Mouse (Mus musculus) natural killer cell, adult 2 months (primary cell): ENCODE measurements around the gene Clec2l.
"Not testable (repeated sequence)": the region's sequence is repeated elsewhere in the genome, so short reads cannot be mapped to it uniquely, and the experiment has no call there.

Experiments
- DNase-seq, 2 experiments: peaks; one replicate each; pipeline ENCODE4 v3.0.0; 2022; ENCODE audit warnings: low spot score in 2 of 2

Gene Clec2l

DNA sequence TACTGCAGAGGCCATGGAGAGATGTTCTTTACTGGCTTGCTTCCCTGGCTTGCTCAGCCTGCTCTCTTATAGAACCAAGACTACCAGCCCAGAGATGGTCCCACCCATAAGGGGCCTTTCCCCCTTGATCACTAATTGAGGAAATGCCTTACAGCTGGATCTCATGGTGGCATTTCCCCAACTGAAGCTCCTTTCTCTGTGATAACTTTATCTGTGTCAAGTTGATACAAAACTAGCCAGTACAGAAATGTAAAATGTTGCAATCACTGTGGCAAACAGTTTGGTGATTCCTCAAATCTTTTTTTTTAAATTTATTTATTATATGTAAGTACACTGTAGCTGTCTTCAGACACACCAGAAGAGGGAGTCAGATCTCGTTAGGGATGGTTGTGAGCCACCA, 7.6 kb downstream of the Clec2l start:
- DNase-seq, result not testable (repeated sequence)

DNA sequence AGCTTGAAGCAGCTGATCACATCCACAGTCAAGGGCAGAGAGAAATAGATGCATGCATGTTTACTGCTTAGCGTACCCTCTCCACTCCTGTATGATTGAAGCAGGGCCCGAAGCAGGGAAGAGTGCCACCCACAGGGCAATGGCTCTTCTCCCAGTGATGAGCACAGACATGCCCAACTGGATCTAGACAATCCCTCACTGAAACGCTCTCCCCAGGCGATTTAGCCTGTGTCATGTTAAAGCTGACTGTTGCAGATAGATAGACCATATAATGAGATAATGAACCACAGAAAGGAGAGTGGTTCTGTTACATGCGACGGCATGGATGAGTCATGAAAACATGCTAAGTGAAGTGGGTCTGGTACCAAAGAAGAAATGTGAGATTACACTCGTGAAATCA, 8.4 kb downstream of the Clec2l start:
- no peak for DNase-seq

GRCm38 (mm10) chr6:38672011-38672410, 9.1 kb downstream of the Clec2l start:
- no peak for DNase-seq

GRCm38 (mm10) chr6:38676217-38676616, 13.3 kb downstream of the Clec2l start:
- DNase-seq, result no peak

- no peak for DNase-seq
Observed at GRCm38 (mm10) chr6:38676723-38677122, 13.9 kb downstream of the Clec2l start.

DNA sequence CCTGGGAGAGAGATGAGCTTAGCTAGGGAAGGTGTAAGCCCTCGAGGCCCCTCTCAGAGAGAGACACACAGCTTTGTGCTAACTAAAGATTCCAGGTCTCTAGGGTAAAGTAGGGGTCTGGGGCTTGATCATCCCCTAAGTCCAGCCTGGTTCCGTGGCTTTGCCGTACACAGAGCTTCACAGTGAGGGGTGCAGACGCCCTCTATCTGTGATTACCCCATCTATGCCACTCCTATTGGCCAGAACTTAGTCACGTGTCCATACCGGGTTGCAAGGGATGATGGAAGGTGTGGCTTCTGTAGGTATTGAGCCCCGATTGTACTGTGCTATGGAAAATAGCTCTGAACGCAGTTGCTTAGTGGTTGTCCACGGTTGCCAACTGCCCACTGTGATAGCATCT, 14.8 kb downstream of the Clec2l start:
- DNase-seq, result no peak

DNA sequence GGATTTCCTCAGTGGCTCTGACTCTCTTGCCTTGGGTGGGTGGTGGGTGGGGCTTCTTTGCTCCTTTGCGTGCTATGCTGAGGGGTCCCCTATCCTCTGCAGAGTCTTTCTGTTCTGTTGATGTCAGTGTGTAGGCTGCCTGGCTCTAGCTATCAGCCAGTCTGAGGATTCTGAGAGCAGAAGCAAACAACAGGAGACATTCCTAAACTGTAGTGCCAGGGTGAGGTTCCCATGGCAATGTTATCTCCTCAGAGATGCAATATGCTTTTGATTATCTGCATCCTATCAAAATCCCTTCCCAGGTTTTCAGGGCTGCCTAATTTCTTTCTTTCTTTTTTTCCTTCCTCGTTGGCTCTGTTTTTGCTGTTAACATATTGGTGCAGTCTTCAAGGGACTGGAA, 19.7 kb downstream of the Clec2l start:
- DNase-seq, result no peak

GRCm38 (mm10) chr6:38687216-38687615, 24.3 kb downstream of the Clec2l start:
- DNase-seq, result no peak

- no peak for DNase-seq
Observed at GRCm38 (mm10) chr6:38688841-38689240, 26.0 kb downstream of the Clec2l start.

GRCm38 (mm10) chr6:38690615-38691014, 27.7 kb downstream of the Clec2l start:
- DNase-seq, result no peak

DNA sequence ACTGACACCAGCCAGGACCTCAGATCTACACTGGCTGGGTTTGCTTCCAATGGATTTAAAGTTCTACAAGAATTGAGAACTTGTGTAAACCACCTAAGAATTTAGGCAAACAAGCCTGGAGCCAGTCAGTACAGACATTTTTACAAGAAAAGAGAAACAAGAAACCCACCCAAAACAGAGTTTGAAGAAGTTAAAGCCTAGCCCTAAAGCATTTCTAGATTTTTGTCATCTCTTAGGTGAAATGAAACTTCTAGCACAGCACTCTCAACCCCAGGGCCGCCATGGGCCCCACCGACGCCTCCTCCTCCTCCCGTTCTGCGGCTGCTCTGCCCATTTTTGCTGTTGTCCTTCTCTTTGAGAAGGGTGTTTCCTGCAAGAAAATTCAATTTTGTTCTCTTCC, 28.2 kb downstream of the Clec2l start:
- DNase-seq, result no peak

DNA sequence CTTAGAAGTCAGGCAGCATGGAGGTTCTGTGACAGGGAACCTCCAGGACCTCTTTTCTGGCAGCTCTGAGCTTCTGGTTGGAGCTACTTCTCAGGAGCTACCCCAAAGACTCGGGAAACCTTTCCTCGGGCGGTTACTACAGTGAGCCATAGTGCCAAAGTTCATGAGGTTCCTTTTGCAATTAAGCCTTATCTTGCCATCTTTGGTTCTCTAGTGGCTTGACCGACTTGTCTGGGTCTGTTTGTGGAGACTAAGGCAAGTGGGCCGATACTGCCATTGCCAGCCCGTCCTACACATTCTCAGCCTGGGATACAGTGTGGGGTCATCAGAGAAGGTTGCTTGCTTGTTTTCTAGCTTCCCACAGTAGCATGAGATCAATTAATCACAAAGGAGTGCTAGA, 29.7 kb downstream of the Clec2l start:
- DNase-seq, result no peak

- peak; percentile 28 to 56 for DNase-seq
Observed at GRCm38 (mm10) chr6:38695380-38696054, 32.6 kb downstream of the Clec2l start.

DNA sequence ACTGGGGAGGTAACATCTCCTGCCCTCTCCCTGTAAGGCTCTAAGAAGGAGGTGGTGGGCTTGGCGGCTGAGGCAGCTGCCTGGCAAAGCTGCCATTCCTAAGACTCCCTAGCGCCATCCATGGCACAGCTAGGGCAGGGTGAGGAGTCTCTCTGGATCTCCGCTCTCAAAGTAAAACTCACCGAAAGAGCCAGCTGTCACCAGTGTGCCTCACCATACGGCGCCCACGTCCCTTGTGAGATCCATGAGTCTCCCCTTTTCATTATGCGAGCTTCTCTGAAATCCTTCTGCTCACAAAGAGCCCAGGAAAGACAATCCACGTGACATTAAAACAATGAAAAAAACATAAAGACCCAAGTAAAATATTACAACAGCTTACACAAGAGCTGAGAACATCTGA, 33.7 kb downstream of the Clec2l start:
- no peak for DNase-seq

- no peak for DNase-seq
Observed at GRCm38 (mm10) chr6:38698233-38698889, 35.5 kb downstream of the Clec2l start.

GRCm38 (mm10) chr6:38701421-38701820, 38.6 kb downstream of the Clec2l start:
- no peak for DNase-seq

DNA sequence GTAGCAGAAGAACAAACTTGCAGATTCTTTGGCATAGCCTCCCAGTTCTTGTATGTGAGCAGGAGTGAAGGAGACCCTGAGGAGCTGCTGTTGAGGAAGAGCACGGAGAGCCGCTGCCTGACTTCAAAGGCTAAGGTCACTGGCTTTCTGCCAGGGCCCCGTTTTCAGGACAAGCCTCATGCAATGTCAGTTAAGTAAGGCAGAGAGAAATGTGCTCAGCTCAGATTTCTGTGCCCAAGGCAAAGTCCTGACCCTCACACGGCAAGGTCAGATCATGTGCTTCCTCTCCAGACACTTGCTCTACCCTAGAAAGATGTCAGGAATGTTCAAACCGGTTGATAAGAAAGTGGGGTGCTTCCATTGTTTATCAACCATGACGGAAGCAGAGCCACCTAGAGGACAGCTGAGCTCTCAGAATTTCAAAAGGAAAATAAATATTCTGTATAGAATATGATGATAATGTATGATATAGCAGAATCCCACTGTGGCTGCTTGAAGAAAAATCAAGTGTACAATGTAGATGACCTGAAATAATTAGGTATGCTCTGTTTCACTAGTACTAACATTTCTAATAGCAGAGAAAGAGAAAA, 40.0 kb downstream of the Clec2l start:
- DNase-seq, result no peak

DNA sequence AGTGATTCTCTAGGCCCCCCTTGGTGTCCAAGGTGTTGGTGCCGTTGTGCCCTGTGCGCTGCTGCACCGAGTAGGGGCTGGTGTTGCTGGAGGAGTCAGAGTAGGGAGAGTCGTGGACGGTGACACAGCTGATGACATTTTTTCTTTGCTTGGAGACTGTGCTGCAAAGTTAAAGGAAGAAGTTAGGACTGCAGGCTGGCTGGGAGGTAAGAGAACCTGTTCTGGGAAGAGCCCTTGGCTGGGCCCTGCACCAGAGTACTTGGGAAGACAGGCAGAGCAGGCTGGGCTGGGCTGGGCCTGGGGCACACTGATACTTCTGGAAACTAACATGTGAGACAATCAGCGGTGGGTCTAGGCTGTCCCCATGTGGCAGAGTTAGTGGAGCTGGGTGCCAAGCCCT, 40.7 kb downstream of the Clec2l start:
- no peak for DNase-seq

- DNase-seq, result no peak
Observed at GRCm38 (mm10) chr6:38704264-38704984, 41.6 kb downstream of the Clec2l start.

DNA sequence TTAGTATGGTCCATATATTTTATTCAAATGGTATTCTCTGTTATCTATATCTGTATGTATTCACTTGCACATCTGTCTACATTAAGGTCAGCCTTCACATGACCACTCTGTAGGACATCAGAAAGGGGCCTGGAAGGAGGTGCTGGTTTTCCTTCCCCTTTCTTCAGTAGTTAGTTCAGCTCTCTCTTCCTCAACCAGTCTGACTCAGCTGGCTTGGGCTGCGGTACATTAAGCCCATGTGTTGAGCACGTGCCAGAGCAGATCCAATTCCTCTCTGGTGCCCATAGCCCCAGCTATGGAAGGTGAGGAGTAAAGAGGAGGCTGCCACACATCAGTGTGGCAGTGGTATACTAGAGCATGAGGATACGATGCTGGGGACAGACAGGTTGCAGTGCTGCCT, 47.6 kb downstream of the Clec2l start:
- DNase-seq, result peak in 1 of 2 experiments; percentile 24

DNA sequence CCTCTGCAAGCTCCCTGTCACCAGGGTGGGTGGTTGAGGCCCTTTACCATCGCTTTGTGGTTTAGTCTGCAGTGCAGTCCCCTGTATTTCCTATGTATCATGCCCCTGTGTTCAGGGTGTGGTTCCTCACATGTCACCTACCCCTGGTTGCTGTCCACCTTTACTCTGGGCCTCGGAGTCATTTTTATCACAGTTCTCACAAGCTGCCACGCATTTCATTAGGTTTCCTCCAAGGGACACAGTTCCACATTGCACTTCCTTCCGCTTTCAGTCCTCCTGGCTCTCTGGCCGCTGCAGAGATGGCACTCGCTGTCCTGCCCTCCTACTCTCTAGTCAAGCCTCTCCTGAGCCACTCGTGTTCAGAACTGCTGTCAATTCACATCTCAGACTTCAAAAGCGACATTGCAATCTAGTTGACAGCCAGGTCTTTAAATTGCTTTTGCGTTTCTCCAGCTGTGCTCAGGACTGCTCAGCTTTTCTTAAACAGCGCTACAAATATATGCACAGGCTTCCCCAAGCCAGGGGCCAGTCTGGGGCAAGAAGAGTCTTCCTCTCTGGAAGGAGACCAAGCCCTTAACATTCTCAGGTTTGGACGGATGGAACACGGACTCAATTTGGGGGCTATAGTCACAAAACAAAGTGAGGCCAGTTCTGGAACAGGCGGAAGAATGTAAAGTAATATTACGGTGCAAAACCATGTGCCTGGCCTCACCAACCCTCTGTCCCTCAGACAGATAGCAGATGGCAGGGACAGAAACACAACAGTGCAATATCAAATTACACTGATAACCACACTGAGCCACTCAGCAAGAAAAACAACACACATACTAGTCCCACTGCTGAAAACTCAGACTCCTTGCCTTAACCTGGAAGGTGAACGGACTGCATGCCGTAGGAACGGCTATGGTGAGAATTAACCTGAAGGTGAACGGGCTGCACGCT, 51.4 kb downstream of the Clec2l start:
- DNase-seq, result peak in 1 of 2 experiments; percentile 9
